Mouse (Mus musculus) C2C12 (cell line): ENCODE results near the gene Nrp1. TPM values are rescaled to one million over a fixed set of nuclear protein-coding genes. Genes with fewer than 3 reads are reported as not detected.

ENCODE experiments used
- H3K27me3 ChIP-seq: one replicate; pipeline ENCODE4 v1.6.1; 2011; ENCODE audit not compliant: control insufficient read depth, insufficient read depth, insufficient read length
- H3K36me3 ChIP-seq: one replicate; pipeline ENCODE4 v1.6.1; 2011; ENCODE audit not compliant: control insufficient read depth, insufficient read depth
- H3K4me3 ChIP-seq: one replicate; pipeline ENCODE4 v1.5.1; 2011; ENCODE audit warnings: mild to moderate bottlenecking, control low read depth; ENCODE audit not compliant: poor library complexity, insufficient read depth, severe bottlenecking
- H3K79me2 ChIP-seq: one replicate; pipeline ENCODE4 v1.6.1; 2011; ENCODE audit not compliant: control insufficient read depth, insufficient read depth
- H3K79me3 ChIP-seq: one replicate; pipeline ENCODE4 v1.6.1; 2011; ENCODE audit warnings: low read depth, control low read depth
- H3ac ChIP-seq: one replicate; pipeline ENCODE3; 2011; ENCODE audit warnings: low read depth; ENCODE audit not compliant: control insufficient read depth, insufficient read length
- CEBPB ChIP-seq: IDR thresholded peaks from one replicate; pipeline ENCODE4 v1.6.1; 2011; ENCODE audit warnings: low read depth, mild to moderate bottlenecking, control low read depth, moderate library complexity
- CTCF ChIP-seq: IDR thresholded peaks from one replicate; pipeline ENCODE4 v1.5.1; 2011; ENCODE audit not compliant: control insufficient read depth, insufficient read depth, insufficient read length
- FOSL1 ChIP-seq: IDR thresholded peaks from one replicate; pipeline ENCODE4 v1.8.0; 2011; ENCODE audit warnings: mild to moderate bottlenecking, low read length; ENCODE audit not compliant: poor library complexity, insufficient read depth, severe bottlenecking
- MAX ChIP-seq: IDR thresholded peaks from one replicate; pipeline ENCODE4 v1.6.1; 2011; ENCODE audit warnings: mild to moderate bottlenecking, control low read depth
- MYOD1 ChIP-seq: IDR thresholded peaks from one replicate; pipeline ENCODE4 v1.6.1; 2011; ENCODE audit warnings: low read depth; ENCODE audit not compliant: control insufficient read depth, insufficient read length
- MYOG ChIP-seq: IDR thresholded peaks from one replicate; pipeline ENCODE4 v1.6.1; 2011; ENCODE audit not compliant: control insufficient read depth, insufficient read length; ENCODE audit errors: extremely low read depth
- USF1 ChIP-seq: IDR thresholded peaks from one replicate; pipeline ENCODE4 v1.6.1; 2011; ENCODE audit warnings: low read depth, mild to moderate bottlenecking, control low read depth, moderate library complexity
- long read RNA-seq, 2 experiments: library from polyadenylated mRNA; unstranded; transcript quantifications; one replicate each; pipeline ENCODE4 v2.0.0; 2019 to 2020
- polyA plus RNA-seq: library from polyadenylated mRNA; unstranded; fragments of >200 nt; fragmentation: generic; extraction: Trizol; gene quantifications from one replicate; pipeline ENCODE4 v1.2.1, GENCODE M21; 2012; ENCODE audit warnings: missing spikeins

The Nrp1 gene
- polyA plus RNA-seq: 19.1 TPM
- long read RNA-seq, experiment 1, transcript Nrp1-201 (17 exons, 3,597 nt): major isoform, 13 of 41 reads
- long read RNA-seq, experiment 1, partial matches to known transcripts: 21 of 41 reads
- long read RNA-seq, experiment 1, other reads (novel, unspliced or antisense): 7 of 41 reads
- long read RNA-seq, experiment 2, transcript Nrp1-201 (17 exons, 3,597 nt): major isoform, 212 of 360 reads
- long read RNA-seq, experiment 2, partial matches to known transcripts: 90 of 360 reads
- long read RNA-seq, experiment 2, other reads (novel, unspliced or antisense): 55 of 360 reads

DNA sequence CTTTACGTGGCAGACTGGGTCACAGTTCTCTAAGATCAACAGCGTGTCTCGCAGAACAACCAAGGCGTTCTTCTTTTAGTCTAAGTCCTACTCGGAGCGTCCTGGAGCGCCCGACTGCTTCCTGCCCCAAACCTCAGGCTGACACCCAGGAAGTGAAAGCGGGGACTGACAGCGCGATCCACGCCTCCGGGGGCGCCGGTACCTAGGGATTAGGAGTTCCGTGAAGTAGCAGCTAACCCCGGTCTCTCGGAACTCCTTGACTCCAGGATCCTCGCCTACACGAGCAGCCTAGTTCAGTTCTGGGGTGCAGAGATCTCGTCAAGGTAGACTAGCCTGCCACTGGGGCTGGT, at the start of gene Nrp1:
TSS of gene Nrp1 (plus strand) at position 199 of the 350 bp plus-strand sequence.
- Histone ChIP-seq H3K27me3 (no peaks in the 10 kb centered on the region), H3ac (peak within 1 kb of the TSS; percentile 94), H3K36me3 (peaks cover 2% of the 10 kb centered on the region), H3K4me3 (peak within 1 kb of the TSS; percentile 60), H3K79me3 (peaks cover 4% of the 10 kb centered on the region), H3K79me2 (peaks cover 26% of the 10 kb centered on the region)
- TF ChIP-seq MYOD1 (no peak), MAX (no peak), FOSL1 (no peak), CEBPB (no peak), USF1 (no peak), MYOG (no peak), CTCF (no peak)

DNA sequence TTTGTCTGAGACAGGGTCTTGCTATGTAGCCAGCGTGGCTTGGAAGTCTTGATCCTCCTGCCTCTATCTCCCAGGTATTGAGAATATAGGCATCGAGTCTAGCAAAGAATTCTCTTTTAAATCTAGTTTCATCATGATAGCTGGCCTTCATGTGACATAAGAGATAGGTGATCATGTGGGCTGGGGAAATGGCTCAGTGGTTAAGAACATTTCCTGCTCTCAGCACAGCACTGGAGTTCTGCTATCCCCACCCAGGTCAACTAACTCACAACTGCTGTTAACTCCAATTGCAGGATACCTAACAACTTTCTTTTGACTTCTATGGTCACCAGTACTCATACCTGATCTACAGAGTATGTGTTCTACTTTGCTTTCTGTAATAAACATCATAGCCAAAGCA, 37.6 kb upstream of the Nrp1 start:
- Histone ChIP-seq H3K36me3 (no peaks in the 10 kb centered on the region), H3ac (no peak overlapping the region), H3K4me3 (no peak overlapping the region), H3K27me3 (no peaks in the 10 kb centered on the region), H3K79me3 (no peaks in the 10 kb centered on the region), H3K79me2 (no peaks in the 10 kb centered on the region)
- no peak for TF ChIP-seq CTCF
- no peak for TF ChIP-seq FOSL1
- no peak for TF ChIP-seq MYOG
- no peak for TF ChIP-seq MYOD1
- TF ChIP-seq CEBPB: no peak
- TF ChIP-seq USF1: no peak
- no peak for TF ChIP-seq MAX

DNA sequence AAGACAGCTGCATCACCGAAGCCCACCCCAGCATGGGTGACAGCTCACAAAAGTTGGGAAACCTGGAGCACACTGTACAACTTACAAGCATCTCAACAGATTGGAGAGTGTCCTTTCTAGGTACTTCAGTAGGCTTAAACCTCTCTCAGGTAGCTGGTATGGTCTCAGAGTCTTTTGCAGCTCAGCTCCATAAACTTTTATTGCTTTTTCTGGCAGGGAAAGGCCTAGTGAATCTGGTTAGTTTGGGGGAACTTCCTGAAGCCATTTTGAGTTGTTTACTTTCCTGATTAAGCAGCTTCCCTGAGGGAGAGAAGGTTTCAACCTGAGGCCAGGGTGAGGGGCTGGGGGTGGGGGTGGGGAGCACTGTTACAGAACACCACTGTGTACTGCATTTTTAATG, 31.1 kb upstream of the Nrp1 start:
- Histone ChIP-seq H3ac (no peak overlapping the region), H3K79me2 (no peaks in the 10 kb centered on the region), H3K79me3 (no peaks in the 10 kb centered on the region), H3K4me3 (no peak overlapping the region), H3K36me3 (no peaks in the 10 kb centered on the region), H3K27me3 (no peaks in the 10 kb centered on the region)
- TF ChIP-seq MAX: no peak
- no peak for TF ChIP-seq MYOD1
- TF ChIP-seq MYOG: no peak
- no peak for TF ChIP-seq CEBPB
- TF ChIP-seq FOSL1: no peak
- TF ChIP-seq USF1: no peak
- no peak for TF ChIP-seq CTCF

DNA sequence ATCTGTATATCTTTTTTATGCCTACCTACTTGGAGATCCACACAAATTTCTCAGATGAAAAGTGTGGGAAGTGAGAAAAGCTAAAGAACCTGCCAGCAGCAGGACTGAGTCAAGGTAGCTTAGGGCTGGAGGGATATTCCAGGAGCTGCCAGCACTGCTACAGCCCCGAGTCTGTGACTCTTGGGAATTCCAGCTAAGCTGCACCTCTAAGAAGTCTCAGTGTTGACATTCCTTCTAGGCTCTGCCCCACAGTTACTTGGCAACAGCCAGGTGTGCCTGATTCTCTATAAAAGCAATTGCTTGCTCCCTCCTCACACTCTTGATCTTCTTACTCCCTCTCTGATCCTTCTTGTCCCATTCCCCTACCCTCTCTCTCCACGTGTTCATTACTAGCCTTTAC, 30.5 kb upstream of the Nrp1 start:
- TF ChIP-seq FOSL1: no peak
- TF ChIP-seq CTCF: no peak
- TF ChIP-seq MYOG: no peak
- no peak for TF ChIP-seq CEBPB
- no peak for TF ChIP-seq USF1
- no peak for TF ChIP-seq MAX
- TF ChIP-seq MYOD1: no peak
- Histone ChIP-seq H3K4me3 (no peak overlapping the region), H3K36me3 (no peaks in the 10 kb centered on the region), H3K79me3 (no peaks in the 10 kb centered on the region), H3K79me2 (no peaks in the 10 kb centered on the region), H3ac (no peak overlapping the region), H3K27me3 (no peaks in the 10 kb centered on the region)

DNA sequence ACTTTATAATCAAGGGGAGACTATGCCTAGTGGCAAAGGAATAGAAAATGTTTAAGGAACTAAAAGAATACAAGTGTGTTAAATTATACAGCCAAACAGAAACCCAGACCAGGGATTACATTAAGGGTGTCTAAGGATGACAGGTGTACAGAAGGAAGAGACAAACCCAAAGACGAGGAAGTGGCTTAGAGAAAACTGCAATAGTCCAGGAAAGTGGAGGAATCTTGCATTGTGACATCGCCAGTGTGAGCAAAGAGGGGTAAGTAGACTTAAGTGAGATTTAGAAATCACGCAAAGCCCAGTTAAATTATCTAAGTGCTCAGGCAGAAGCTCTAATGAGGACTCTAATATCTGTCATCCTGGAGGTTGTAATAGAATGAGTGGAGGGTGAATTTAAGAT, 28.9 kb upstream of the Nrp1 start:
- Histone ChIP-seq H3K79me3 (no peaks in the 10 kb centered on the region), H3K36me3 (no peaks in the 10 kb centered on the region), H3K79me2 (no peaks in the 10 kb centered on the region), H3ac (no peak overlapping the region), H3K27me3 (no peaks in the 10 kb centered on the region), H3K4me3 (no peak overlapping the region)
- TF ChIP-seq MYOD1 (no peak), CEBPB (no peak), USF1 (no peak), FOSL1 (no peak), MYOG (no peak), MAX (no peak), CTCF (no peak)

DNA sequence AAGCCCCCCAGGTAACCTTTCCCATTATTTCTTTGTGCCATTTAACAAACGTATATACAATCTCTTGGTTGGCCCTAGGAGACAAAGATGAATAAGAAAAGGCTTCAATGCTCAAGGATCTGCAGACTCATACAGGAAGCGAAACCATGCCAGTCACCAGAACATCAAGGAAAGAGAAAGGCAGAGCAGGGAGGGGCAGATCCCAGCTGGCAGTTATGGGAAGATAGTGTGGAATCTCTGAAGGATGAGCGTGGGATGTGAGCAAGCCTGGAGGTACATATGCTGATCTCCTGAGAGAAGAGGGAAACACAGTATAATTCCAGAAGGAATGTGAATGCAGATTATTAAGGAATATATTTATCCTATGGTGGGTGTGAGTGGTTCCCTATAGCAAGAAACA, 22.4 kb upstream of the Nrp1 start:
- no peaks in the 10 kb centered on the region for H3K27me3 ChIP-seq
- TF ChIP-seq CEBPB (no peak), USF1 (no peak), FOSL1 (no peak), CTCF (no peak), MYOD1 (no peak), MYOG (no peak), MAX (no peak)
- H3K4me3 ChIP-seq: no peak overlapping the region
- H3K79me2 ChIP-seq: no peaks in the 10 kb centered on the region
- H3K79me3 ChIP-seq: no peaks in the 10 kb centered on the region
- no peaks in the 10 kb centered on the region for H3K36me3 ChIP-seq
- no peak overlapping the region for H3ac ChIP-seq
